Mouse (Mus musculus) thymus, adult 2 months (tissue): Measurements from ENCODE around the gene BC004004.
"Not testable (repeated sequence)": the region's sequence is repeated elsewhere in the genome, so short reads cannot be mapped to it uniquely, and the experiment has no call there.

Source experiments
- CTCF ChIP-seq: fragments of 200-500 bp; IDR thresholded peaks from 2 replicates; pipeline ENCODE4 v1.5.1; 2012; ENCODE audit warnings: mild to moderate bottlenecking, control low read depth, low read length, moderate library complexity, borderline replicate concordance; ENCODE audit not compliant: control insufficient read depth, poor library complexity, insufficient read depth; ENCODE audit errors: extremely low read depth
- POLR2A ChIP-seq: fragments of 200-500 bp; IDR thresholded peaks from 2 replicates; pipeline ENCODE4 v1.6.1; 2012; ENCODE audit warnings: mild to moderate bottlenecking, low read length, control low read depth, moderate library complexity; ENCODE audit not compliant: control insufficient read depth, poor library complexity, insufficient read depth; ENCODE audit errors: extremely low read depth

DNA sequence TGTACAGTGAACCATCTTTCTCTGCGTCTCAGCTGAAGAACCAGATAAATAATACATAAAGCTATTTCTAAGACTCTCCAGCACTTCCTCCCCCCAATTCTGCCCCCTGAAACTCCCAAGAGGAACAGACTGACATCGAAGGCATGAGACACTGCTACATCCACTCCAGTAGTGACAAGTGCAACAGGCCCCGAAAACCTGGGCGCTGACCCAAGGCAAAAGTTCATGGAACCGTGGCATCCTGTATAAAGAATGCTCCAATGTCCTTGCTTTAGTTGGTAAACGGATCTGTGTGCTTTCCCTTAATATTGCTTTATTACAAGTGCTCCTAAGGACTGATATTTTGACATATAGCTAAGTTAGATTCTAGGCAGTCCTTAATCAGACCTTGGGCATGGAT, 13.8 kb upstream of the BC004004 start:
- TF ChIP-seq CTCF, POLR2A: not testable (repeated sequence)
